In genomic region chr4:3052314-3053059, GRCm38 (mm10) we compare ENCODE assay signal across 8 mouse cellular contexts.
DNase-seq lines count a peak whose midpoint lies in the region; ATAC-seq and TF ChIP-seq lines count a peak whose summit lies in the region.

No protein-coding gene starts in this region.

- no peaks in the 10 kb centered on the region for H3K36me3 ChIP-seq in intestine, postnatal 0 days (ENCODE audit: control insufficient read depth, insufficient read depth)
- no peaks in the 10 kb centered on the region for H3K36me3 ChIP-seq in midbrain, embryonic 14.5 days (ENCODE audit: control insufficient read depth, insufficient read depth, low read length)

- ATAC-seq in intestine, postnatal 0 days: no peak; the same call in 1 of the 2 replicates
- ATAC-seq in midbrain, embryonic 14.5 days (ENCODE audit: low FRiP score, low TSS enrichment): peak; percentile 6; the same call in 1 of the 2 replicates

- no peak overlapping the region for H3K27ac ChIP-seq in intestine, postnatal 0 days (ENCODE audit: low read depth, low read length)
- no peak overlapping the region for H3K27ac ChIP-seq in midbrain, embryonic 14.5 days (replicated peaks; ENCODE audit: low read depth, low read length)

- 84% methylated on average over 4 of the region's 4 CpGs for WGBS in intestine, postnatal 0 days
- 84% methylated on average over 4 of the region's 4 CpGs for WGBS in midbrain, embryonic 14.5 days

- H3K27me3 ChIP-seq in intestine, postnatal 0 days (replicated peaks; ENCODE audit: control insufficient read depth, insufficient read depth, low read length): no peaks in the 10 kb centered on the region
- no peaks in the 10 kb centered on the region for H3K27me3 ChIP-seq in midbrain, embryonic 14.5 days (ENCODE audit: control insufficient read depth, insufficient read depth, low read length)

- no peak overlapping the region for H3K9ac ChIP-seq in intestine, postnatal 0 days (ENCODE audit: low read depth, low read length)
- no peak overlapping the region for H3K9ac ChIP-seq in midbrain, embryonic 14.5 days (replicated peaks; ENCODE audit: low read length)

- H3K4me2 ChIP-seq in intestine, postnatal 0 days (replicated peaks; ENCODE audit: low read depth): no peak overlapping the region
- H3K4me2 ChIP-seq in midbrain, embryonic 14.5 days (ENCODE audit: low read length): no peak overlapping the region

- no peak overlapping the region for H3K4me3 ChIP-seq in intestine, postnatal 0 days (ENCODE audit: low read depth, low read length)
- H3K4me3 ChIP-seq in midbrain, embryonic 14.5 days (replicated peaks; ENCODE audit: low read depth, low read length): no peak overlapping the region

- peaks cover 25% of the 10 kb centered on the region for H3K9me3 ChIP-seq in intestine, postnatal 0 days (ENCODE audit: control insufficient read depth)
- peaks cover 66% of the 10 kb centered on the region for H3K9me3 ChIP-seq in midbrain, embryonic 14.5 days (ENCODE audit: control insufficient read depth, low read length)

- peak; percentile 59 for TF ChIP-seq CTCF in intestine, postnatal 0 days (IDR thresholded peaks at IDR 0.05; ENCODE audit: low read depth)

- H3K4me1 ChIP-seq in intestine, postnatal 0 days (replicated peaks; ENCODE audit: control insufficient read depth, insufficient read depth, low read length): no peaks in the 10 kb centered on the region
- H3K4me1 ChIP-seq in midbrain, embryonic 14.5 days (ENCODE audit: control insufficient read depth, insufficient read depth, low read length): no peaks in the 10 kb centered on the region

- peak; percentile 0 to 18 for DNase-seq in cerebellum, postnatal 4 days (ENCODE audit: low spot score in 2 of 2)
- DNase-seq in cerebellum, postnatal 14 days: no peak
- DNase-seq in urinary bladder, adult 2 months (ENCODE audit: low spot score): peak; percentile 16
- no peak for DNase-seq in urinary bladder, postnatal 36 days (ENCODE audit: low spot score in 2 of 2)
- DNase-seq in midbrain, embryonic 14.5 days: no peak
- DNase-seq in embryo, embryonic 11 days: no peak
- DNase-seq in embryo, embryonic 9.5 days (ENCODE audit: extremely low spot score): no peak

Comparison
In these comparisons a context has a peak if more than half of its experiments do, and no peak if none do; other contexts are left out.
1. DNase-seq: peak in cerebellum, postnatal 4 days (2 of 2) and urinary bladder, adult 2 months (single experiment); none in cerebellum, postnatal 14 days (0 of 2), urinary bladder, postnatal 36 days (0 of 2), midbrain, embryonic 14.5 days (single experiment), embryo, embryonic 11 days (single experiment) and embryo, embryonic 9.5 days (single experiment).